Mouse (Mus musculus): ENCODE measurements around the gene Zfp36. TPM values are rescaled to one million over a fixed set of nuclear protein-coding genes. Genes with fewer than 3 reads are reported as not detected.
"Not testable (repeated sequence)": the region's sequence is repeated elsewhere in the genome, so short reads cannot be mapped to it uniquely, and the experiment has no call there.

The Zfp36 gene
- total and polyA plus RNA-seq, 2 experiments from 2014 or later, result 3.0 to 3.9 TPM

DNA sequence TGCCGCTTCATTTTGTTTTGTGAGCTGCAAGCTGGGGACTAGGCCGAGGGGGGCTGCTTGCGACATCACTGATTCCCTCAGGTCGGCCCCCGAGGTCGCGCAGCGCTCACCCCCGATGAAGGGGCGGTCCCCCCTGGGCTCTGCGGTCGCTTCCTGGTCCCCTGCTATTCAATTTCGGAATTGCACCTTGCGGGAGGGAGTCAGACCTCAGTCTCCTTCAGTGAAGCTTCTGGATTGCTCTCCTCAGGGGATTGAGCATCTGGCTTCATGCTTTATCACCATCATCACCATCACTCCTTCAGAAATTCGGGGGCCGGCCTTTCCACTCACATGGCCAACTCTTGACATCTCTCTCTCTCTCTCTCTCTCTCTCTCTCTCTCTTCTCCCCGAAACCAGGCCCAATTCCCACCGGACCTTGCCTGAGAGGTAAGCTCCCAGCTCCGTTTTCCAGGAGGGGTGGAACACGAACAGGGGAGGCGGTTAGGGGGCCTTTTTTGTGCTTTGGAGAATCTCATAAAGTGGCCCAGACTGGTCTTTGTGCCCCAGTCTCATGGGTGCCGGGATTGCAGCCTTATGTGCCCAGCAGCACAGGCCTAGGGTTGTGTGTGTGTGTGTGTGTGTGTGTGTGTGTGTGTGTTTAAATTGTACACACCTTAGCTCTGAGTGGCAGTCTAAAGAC lies 13.4 kb upstream of the Zfp36 start:
- Histone ChIP-seq H3K9ac (replicated peaks; ENCODE audit: low read length) (peak overlapping the region; percentile 81), H3K36me3 (ENCODE audit: insufficient read depth, low read length) (peaks cover 43% of the 10 kb centered on the region), H3K4me2 (ENCODE audit: low read depth, low read length) (peak overlapping the region; percentile 81), H3K27me3 (ENCODE audit: insufficient read depth, low read length) (no peaks in the 10 kb centered on the region), H3K4me1 (ENCODE audit: insufficient read depth, low read length) (peaks cover 8% of the 10 kb centered on the region; the same call in 1 of the 2 replicates), H3K27ac (peak overlapping the region; percentile 87), H3K4me3 (ENCODE audit: low read length) (peak overlapping the region; percentile 92), H3K9me3 (ENCODE audit: low read length) (no peaks in the 10 kb centered on the region)
- no peak for TF ChIP-seq CTCF (IDR thresholded peaks at IDR 0.05; ENCODE audit: low read depth)
- ATAC-seq (no peak), DNase-seq (ENCODE audit: low spot score) (peak; percentile 12)
- 8% methylated on average over 22 of the region's 22 CpGs for WGBS

GRCm38 (mm10) chr7:28392429-28393271 lies 12.6 kb upstream of the Zfp36 start, which contains the start of the genes Med29 and Paf1:
Med29 (minus strand) TSS chr7:28392708.
Paf1 (plus strand) TSS chr7:28392951.
- peaks cover 8% of the 10 kb centered on the region; the same call in 1 of the 2 replicates for H3K4me1 ChIP-seq (ENCODE audit: insufficient read depth, low read length)
- H3K4me3 ChIP-seq (ENCODE audit: low read length), result peak within 1 kb of the TSS; percentile 92
- H3K9ac ChIP-seq (replicated peaks; ENCODE audit: low read length), result peak within 1 kb of the TSS; percentile 81
- DNase-seq (ENCODE audit: low spot score) (peak; percentile 99), ATAC-seq (peak; percentile 98)
- peak within 1 kb of the TSS; percentile 87 for H3K27ac ChIP-seq
- WGBS, result under 1% methylated on average over 57 of the region's 58 CpGs
- TF ChIP-seq CTCF (IDR thresholded peaks at IDR 0.05; ENCODE audit: low read depth), result no peak
- peaks cover 45% of the 10 kb centered on the region for H3K36me3 ChIP-seq (ENCODE audit: insufficient read depth, low read length)
- peak within 1 kb of the TSS; percentile 81 for H3K4me2 ChIP-seq (ENCODE audit: low read depth, low read length)
- H3K27me3 ChIP-seq (ENCODE audit: insufficient read depth, low read length), result no peaks in the 10 kb centered on the region
- no peaks in the 10 kb centered on the region for H3K9me3 ChIP-seq (ENCODE audit: low read length)

DNA sequence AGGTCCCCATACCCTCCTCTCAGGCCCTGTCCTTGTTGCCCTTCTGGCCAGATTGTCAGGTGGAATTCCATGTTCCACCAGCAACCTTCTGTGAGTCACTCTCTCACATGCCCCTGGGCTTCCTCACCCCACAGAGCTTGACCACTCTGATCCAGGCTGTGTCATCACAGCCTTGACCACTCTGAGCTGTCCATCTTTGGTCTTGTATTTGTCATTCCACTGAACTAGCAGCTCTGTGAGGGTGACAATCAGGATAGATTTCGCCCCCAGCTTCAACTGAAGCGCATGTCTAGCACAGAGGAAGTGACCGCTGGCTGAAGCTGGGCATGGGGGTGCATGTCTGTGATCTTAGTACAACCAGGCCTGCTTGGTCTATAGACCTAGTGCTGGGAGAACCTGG lies 10.3 kb upstream of the Zfp36 start:
- Histone ChIP-seq H3K4me2 (ENCODE audit: low read depth, low read length) (no peak overlapping the region), H3K27me3 (ENCODE audit: insufficient read depth, low read length) (no peaks in the 10 kb centered on the region), H3K4me3 (ENCODE audit: low read length) (no peak overlapping the region), H3K9me3 (ENCODE audit: low read length) (no peaks in the 10 kb centered on the region), H3K4me1 (ENCODE audit: insufficient read depth, low read length) (peaks cover 8% of the 10 kb centered on the region; the same call in 1 of the 2 replicates), H3K27ac (no peak overlapping the region), H3K36me3 (ENCODE audit: insufficient read depth, low read length) (peaks cover 27% of the 10 kb centered on the region; the same call in 1 of the 2 replicates), H3K9ac (replicated peaks; ENCODE audit: low read length) (no peak overlapping the region)
- no peak for DNase-seq (ENCODE audit: low spot score)
- no peak for ATAC-seq
- no peak for TF ChIP-seq CTCF (IDR thresholded peaks at IDR 0.05; ENCODE audit: low read depth)
- 94% methylated on average over 3 of the region's 3 CpGs for WGBS

DNA sequence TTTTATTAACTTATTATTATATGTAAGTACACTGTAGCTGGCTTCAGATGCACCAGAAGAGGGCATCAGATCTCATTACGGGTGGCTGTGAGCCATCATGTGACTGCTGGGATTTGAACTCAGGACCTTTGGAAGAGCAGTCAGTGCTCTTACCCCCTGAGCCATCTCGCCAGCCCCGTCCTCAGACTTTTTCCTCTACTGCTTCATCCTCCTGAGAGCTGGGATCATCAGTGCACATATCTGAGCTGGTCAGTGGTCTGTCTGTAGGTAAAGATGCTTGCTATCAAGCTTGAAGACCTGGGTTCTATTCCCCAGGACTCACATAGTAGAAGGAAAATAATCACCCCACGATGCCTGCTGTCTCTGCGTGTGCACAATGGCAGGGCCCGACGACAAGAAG lies 7.3 kb upstream of the Zfp36 start:
- H3K27me3 ChIP-seq (ENCODE audit: insufficient read depth, low read length); H3K4me3 ChIP-seq (ENCODE audit: low read length); H3K9me3 ChIP-seq (ENCODE audit: low read length); ATAC-seq; H3K4me2 ChIP-seq (ENCODE audit: low read depth, low read length); H3K4me1 ChIP-seq (ENCODE audit: insufficient read depth, low read length); DNase-seq (ENCODE audit: low spot score); H3K27ac ChIP-seq; H3K9ac ChIP-seq (replicated peaks; ENCODE audit: low read length): not testable (repeated sequence)
- peaks cover 23% of the 10 kb centered on the region; the same call in 1 of the 2 replicates for H3K36me3 ChIP-seq (ENCODE audit: insufficient read depth, low read length)
- WGBS, result 86% methylated on average over 7 of the region's 7 CpGs

- not testable (repeated sequence) for H3K4me2 ChIP-seq (ENCODE audit: low read depth, low read length); H3K9ac ChIP-seq (replicated peaks; ENCODE audit: low read length); H3K4me3 ChIP-seq (ENCODE audit: low read length); DNase-seq (ENCODE audit: low spot score); H3K27me3 ChIP-seq (ENCODE audit: insufficient read depth, low read length); H3K27ac ChIP-seq; H3K9me3 ChIP-seq (ENCODE audit: low read length); ATAC-seq; H3K4me1 ChIP-seq (ENCODE audit: insufficient read depth, low read length)
- 83% methylated on average over 6 of the region's 6 CpGs for WGBS
- peaks cover 23% of the 10 kb centered on the region; the same call in 1 of the 2 replicates for H3K36me3 ChIP-seq (ENCODE audit: insufficient read depth, low read length)
Observed at GRCm38 (mm10) chr7:28386877-28387276, 6.8 kb upstream of the Zfp36 start.

GRCm38 (mm10) chr7:28386462-28386861 lies 6.4 kb upstream of the Zfp36 start:
- no peak overlapping the region for H3K9ac ChIP-seq (replicated peaks; ENCODE audit: low read length)
- 20% methylated on average over 4 of the region's 4 CpGs for whole genome bisulfite sequencing

More at GRCm38 (mm10) chr7:28386462-28386861, 6.4 kb upstream of the Zfp36 start:
- Histone ChIP-seq H3K4me3 (ENCODE audit: low read length) (no peak overlapping the region), H3K9me3 (ENCODE audit: low read length) (no peaks in the 10 kb centered on the region), H3K36me3 (ENCODE audit: insufficient read depth, low read length) (peaks cover 23% of the 10 kb centered on the region; the same call in 1 of the 2 replicates), H3K4me1 (ENCODE audit: insufficient read depth, low read length) (0 out of 2 replicates have a peak, but pooled peaks cover 1% of the 10 kb centered on the region), H3K27ac (no peak overlapping the region), H3K27me3 (ENCODE audit: insufficient read depth, low read length) (no peaks in the 10 kb centered on the region), H3K4me2 (ENCODE audit: low read depth, low read length) (no peak overlapping the region)
- ATAC-seq, result peak; percentile 65
- DNase-seq (ENCODE audit: low spot score), result peak; percentile 87
- peak; percentile 89 for TF ChIP-seq CTCF (IDR thresholded peaks at IDR 0.05; ENCODE audit: low read depth)

Measured in hindbrain, postnatal 0 days (tissue).